Mouse (Mus musculus): ENCODE data around the gene Usp39.

The Usp39 gene

GRCm38 (mm10) chr6:72352636-72353405 lies 7.8 kb upstream of the Usp39 start:
- DNase-seq (ENCODE audit: low read depth, low spot score): no peak

DNA sequence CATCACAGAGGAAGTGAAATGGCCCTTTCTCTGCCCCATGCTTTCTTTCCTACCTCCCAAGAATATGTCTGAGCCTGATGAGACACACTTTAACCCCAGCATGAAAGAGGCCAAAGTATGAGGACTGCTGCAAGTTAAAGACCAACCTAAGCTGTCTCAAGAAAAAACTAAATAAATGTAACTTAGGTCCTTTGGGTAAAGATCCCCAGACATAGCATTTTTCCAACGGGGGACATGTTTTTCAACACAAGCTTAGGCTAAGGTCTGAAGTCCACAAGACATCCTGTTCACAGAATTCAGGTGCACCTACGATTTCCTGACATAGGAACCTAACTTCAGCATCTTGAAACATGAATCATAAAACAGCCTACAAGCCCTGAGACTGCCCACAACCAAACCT lies 5.2 kb upstream of the Usp39 start:
- DNase-seq (ENCODE audit: low read depth, low spot score): no peak

- DNase-seq (ENCODE audit: low read depth, low spot score): no peak
These were observed 3.4 kb upstream of the Usp39 start for GRCm38 (mm10) chr6:72348411-72348810.

- DNase-seq (ENCODE audit: low read depth, low spot score): peak; percentile 74
These were observed 2.4 kb upstream of the Usp39 start, which contains the start of gene 0610030E20Rik for GRCm38 (mm10) chr6:72347166-72347941. TSS of gene 0610030E20Rik (plus strand) at chr6:72347317.

GRCm38 (mm10) chr6:72346261-72346660 lies 1.3 kb upstream of the Usp39 start:
- DNase-seq (ENCODE audit: low read depth, low spot score): no peak

DNA sequence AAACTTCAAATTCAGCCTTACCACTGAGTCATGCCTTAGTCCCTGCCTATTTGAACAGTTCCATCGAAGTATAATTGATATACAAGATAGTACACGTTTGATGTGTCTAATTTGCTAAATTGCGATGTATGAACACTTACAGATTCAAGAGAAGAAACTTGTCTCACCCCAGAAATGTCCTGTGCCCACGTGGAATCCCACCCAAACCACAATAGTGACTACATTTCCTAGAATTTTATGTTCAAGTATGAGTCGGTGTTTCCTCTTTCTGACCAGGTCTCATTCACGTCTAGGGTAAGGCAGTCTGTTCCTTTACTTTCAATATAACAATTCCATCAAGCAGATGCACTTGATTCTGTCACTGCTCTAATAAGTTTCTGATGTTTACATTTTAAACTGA lies 649 bp upstream of the Usp39 start:
- no peak for DNase-seq (ENCODE audit: low read depth, low spot score)

- no peak for DNase-seq (ENCODE audit: low read depth, low spot score)
These were observed 449 bp downstream of the Usp39 start for GRCm38 (mm10) chr6:72344396-72345073.

DNA sequence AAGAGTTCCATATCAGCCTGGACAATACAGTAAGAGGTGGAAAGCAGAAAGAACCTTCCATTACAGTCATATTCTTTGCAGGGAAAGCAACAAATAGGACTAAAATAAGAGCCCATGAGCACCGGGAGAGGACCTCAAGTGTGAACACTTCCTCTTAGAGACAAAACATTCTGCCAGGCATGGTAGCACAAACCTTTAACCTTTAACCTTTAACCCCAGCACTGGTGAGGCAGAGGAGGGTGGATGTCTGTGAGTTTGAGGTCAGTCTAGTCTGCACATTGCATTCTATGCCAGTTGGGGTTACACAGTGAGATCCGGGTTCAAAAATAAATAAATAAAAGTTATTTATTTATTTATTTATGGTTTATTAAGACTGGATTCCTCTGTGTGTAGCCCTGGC lies 4.5 kb downstream of the Usp39 start:
- no peak for DNase-seq (ENCODE audit: low read depth, low spot score)

DNA sequence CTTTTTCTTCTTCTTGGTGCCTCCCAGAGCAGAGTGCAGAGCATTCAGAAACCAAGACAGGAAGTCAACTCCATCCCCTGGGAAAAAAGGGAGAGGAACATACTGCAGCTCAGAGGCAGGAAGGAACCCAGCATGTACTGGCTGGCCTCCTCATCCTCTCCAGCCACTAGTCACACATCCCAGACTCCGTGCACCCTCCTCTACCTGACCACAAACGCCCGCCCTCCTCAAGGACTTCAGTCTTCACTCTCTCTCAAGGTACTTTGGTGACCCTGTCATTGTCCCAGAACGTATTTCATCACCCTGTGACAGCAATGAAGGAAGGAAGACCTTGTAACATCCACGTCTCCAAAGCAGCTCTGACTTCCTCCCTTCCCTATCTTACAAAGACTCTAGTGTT lies 11.9 kb downstream of the Usp39 start:
- DNase-seq (ENCODE audit: low read depth, low spot score): no peak

DNA sequence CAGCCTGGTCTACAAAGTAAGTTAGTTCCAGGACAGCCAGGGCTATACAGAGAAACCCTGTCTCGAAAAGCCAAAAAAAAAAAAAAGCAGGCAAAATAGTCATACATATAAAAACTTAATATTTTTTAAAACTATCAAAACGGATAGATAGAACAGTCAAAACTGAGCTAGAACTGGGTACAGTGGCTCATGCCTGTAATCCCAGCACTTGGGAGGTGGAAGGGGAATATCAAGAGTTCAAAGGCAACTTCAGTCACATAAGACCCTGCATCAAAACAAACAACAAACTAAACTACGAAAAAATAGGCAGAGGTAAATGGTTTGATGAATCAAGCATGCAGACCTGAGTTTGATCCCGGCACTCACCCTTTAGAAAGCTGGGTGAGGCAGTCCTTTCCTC lies 14.9 kb downstream of the Usp39 start:
- no peak for DNase-seq (ENCODE audit: low read depth, low spot score)

DNA sequence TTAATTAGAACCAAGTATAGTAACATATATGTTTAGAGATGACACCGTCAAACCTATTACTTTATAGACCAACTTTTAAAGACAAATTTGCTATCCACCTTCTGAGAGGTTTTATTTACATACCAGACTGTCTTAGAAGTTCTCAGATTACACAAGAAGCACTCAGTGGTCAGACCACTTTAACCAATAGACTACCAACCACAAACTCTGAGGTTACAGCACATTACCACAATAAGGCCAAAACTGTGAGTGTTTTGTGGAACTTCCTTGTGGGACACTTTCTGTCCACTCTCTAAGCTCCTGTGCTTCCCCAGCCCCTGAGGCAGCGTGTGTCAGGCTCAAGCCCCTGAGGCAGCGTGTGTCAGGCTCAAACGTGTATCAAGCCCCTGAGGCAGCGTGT lies 16.0 kb downstream of the Usp39 start:
- no peak for DNase-seq (ENCODE audit: low read depth, low spot score)

DNA sequence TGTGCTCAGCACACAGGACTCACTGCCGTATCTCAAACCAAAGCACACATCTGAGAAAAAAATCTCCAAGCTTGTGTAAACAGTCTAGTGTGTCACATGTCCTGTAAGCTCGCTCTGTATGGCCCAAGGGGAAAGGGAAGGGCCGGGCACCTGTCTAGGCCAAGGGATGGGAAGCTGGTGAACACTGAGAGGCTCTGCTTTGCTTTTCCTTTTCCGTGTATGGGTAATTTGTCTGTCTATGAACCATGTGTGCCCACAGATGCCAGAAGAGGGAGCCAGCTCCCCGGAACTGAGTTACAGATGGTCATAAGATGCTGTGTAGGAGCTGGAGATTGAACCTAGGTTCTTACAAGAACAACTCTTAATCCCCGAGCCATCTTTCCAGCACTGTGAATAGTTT lies 18.7 kb downstream of the Usp39 start:
- DNase-seq (ENCODE audit: low read depth, low spot score): no peak

DNA sequence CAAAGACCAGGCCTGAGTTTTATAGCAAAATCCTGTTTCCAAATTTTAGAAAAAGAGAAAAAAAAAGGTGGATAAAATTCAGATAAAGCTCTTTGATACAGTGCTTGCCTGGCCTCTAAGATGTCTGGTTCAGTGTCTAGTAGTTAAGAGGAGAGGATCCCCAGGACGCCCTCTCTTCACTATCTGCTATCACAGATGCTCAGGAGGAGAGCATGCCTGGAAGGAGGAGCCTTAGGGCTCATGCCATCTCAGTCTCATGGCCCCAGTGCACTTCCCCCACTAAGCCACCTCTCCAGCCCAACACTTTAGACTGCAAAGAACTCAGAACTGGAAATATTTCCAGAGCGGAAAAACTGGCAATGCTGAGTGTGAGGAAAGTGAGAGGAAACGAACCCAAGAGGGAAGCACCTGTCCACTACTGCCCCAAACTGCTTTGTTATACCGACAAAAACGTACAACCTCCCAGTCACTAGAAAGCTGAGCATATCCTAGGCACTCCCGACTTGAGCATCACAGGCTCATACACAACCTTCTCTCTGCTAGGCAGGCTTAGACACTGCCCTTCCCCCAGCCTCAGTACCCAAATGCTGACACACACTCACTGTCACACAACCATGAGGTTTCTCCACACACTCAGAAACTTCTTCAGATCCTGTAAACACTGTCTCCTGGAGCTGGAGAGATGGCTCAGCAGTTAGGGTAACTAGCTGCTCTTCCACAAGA lies 21.0 kb downstream of the Usp39 start:
- DNase-seq (ENCODE audit: low read depth, low spot score): no peak

GRCm38 (mm10) chr6:72322936-72323335 lies 22.0 kb downstream of the Usp39 start:
- no peak for DNase-seq (ENCODE audit: low read depth, low spot score)

DNA sequence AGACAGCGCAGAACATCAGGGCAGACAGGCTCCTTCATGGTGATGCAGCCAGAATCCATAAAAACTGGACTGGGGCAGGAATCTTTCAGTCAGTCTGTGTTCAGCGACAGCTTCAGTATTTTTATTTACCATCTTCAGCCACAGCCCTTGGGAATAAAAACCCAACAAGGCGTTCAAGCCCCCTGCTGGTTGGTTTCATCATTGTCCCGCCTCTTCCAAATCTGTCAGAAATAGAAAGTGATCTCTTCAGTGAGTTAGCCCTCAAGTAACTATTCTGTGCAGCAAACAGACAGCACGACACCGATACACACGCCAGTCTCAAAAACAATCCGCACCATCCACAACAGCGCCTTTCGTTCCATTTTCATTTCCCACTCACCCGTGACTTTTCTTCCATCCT lies 26.0 kb downstream of the Usp39 start:
- DNase-seq (ENCODE audit: low read depth, low spot score): no peak

DNA sequence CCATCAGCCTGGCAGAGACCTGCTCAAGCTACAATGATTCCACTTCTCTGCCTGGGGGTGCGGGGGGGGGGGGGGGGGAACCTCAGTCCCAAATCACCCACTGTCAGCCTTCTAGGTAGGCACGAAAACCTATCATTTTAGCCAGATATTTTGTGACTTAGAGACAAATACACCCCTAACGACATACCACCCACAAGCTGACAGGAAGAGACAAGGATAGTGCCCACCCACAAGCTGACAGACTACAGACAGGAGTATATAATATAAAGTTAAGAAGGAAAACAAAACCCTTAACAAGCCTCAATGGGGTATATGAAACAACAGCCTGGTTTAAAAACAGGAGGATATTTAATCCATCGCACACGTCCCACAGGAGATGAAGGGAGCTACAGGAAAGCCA lies 26.5 kb downstream of the Usp39 start:
- DNase-seq (ENCODE audit: low read depth, low spot score): no peak

DNA sequence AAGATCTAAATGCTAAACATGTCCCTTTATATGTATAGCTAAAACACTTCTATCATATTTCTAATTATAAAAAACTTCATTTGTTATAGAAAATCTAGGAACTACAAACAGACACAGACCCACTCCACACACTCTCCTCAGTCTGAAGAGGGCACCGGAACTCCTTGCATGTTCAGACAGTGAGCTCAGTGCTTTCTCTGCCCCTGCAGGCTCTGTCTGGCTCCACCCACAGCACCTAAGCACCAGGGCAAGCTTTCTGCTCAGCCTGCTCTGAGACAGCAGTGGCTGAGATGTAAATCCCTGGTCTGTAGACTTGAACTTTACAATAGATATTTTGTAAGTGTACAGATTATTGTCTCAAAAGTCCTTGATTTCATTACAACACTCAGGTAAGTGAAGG lies 28.9 kb downstream of the Usp39 start:
- no peak for DNase-seq (ENCODE audit: low read depth, low spot score)

DNA sequence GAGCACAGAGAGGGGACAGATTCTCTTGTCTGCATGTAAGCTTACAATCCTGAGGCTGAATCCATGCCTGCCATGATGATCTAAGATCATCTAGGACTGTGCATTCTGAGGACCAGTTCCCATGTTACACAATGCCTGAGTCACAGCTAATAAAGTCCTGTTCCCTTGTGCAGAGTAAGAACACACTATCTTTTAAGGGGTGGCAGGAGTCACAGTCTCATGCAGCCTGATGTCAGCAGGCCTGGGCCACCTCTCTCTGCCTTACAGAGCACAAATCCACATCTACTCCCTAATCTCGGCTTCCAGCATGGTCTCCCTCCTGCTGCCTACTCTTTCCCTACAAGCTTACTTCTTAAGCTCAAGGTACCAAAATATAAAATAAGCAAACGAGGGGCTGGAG lies 29.6 kb downstream of the Usp39 start:
- no peak for DNase-seq (ENCODE audit: low read depth, low spot score)

- no peak for DNase-seq (ENCODE audit: low read depth, low spot score)
These were observed 31.7 kb downstream of the Usp39 start for GRCm38 (mm10) chr6:72313124-72313867.

DNA sequence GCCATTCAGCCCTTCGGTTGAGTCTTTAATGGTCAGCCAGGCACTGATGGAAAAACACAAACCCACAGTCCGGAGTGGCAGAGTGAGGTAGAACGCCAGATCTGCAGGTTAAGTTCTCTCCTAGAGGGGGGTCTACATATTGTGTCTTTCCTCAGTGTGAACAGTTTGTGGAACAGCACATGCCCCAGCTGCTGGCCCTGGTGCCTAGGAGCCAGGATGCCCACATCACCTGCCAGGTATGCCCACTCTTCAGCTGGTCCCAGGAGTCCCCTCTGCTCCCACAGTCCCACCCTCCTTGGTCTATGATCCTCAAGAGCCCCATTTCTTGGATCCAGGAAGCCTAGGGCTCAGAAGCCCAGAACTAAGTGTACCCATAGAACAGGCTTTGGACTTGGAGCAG lies 32.8 kb downstream of the Usp39 start:
- DNase-seq (ENCODE audit: low read depth, low spot score): no peak

DNA sequence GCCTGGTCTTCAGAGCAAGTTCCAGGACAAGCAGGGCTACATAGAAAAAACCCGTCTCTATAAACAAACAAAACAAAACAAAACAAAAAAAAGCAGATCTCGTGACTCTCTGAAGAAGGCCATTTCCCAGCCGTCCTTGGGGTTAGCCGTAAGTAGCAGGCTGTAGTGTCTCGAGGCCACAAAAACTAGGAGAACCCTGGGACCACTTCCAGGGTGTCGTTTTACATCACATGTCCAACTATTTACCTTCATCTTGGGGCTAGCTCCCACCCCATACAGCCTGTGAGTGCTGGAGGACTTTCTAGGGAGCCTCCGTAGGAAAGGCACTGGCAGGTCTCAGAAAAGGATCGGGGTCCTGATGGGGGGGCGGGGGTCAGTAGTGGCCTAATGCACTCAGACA lies 41.5 kb downstream of the Usp39 start:
- peak; percentile 13 for DNase-seq (ENCODE audit: low read depth, low spot score)
